Mouse (Mus musculus) liver, postnatal 0 days (tissue): Measurements from ENCODE around the gene Trub2.

Experiments used
- CTCF ChIP-seq: sonication (generic); IDR thresholded peaks from 2 replicates; pipeline ENCODE4 v1.5.1; 2016; ENCODE audit warnings: antibody characterized with exemption, low read depth
- EP300 ChIP-seq: IDR thresholded peaks from 2 replicates; pipeline ENCODE4 v1.6.1; 2016; ENCODE audit warnings: antibody characterized with exemption, low read depth, mild to moderate bottlenecking

- no peak for TF ChIP-seq CTCF
- TF ChIP-seq EP300 = no peak
These were observed 4.0 kb downstream of the Trub2 start for GRCm38 (mm10) chr2:29784290-29784689.
